Mouse (Mus musculus) midbrain, embryonic 14.5 days (tissue): ENCODE results near the gene Acy3. TPM values are rescaled to one million over a fixed set of nuclear protein-coding genes. Genes with fewer than 3 reads are reported as not detected.

Experiments used
- ATAC-seq: fragments of 200-750 bp; cut with Nextera tagmentation; 2 replicates; pipeline ENCODE4 v1.8.0; 2017; ENCODE audit warnings: moderate number of reproducible peaks, moderate library complexity; ENCODE audit not compliant: low FRiP score, low TSS enrichment
- DNase-seq: peaks from one replicate; pipeline ENCODE4 v3.0.0-alpha.2; 2015
- H3K27ac ChIP-seq: fragments of 300-500 bp; sonication (generic); replicated peaks from 2 replicates; pipeline ENCODE4 v1.5.1; 2014; ENCODE audit warnings: mild to moderate bottlenecking, low read depth, low read length, moderate library complexity
- H3K27me3 ChIP-seq: fragments of 300-500 bp; sonication (generic); 2 replicates; pipeline ENCODE4 v1.6.1; 2014; ENCODE audit warnings: low read length, control low read depth, mixed read lengths; ENCODE audit not compliant: control insufficient read depth, insufficient read depth
- H3K36me3 ChIP-seq: fragments of 300-500 bp; sonication (generic); 2 replicates; pipeline ENCODE4 v1.6.1; 2014; ENCODE audit warnings: low read length, control low read depth; ENCODE audit not compliant: control insufficient read depth, insufficient read depth
- H3K4me1 ChIP-seq: fragments of 300-500 bp; sonication (generic); 2 replicates; pipeline ENCODE4 v1.6.1; 2014; ENCODE audit warnings: mild to moderate bottlenecking, antibody characterized with exemption, low read length, control low read depth; ENCODE audit not compliant: control insufficient read depth, insufficient read depth
- H3K4me2 ChIP-seq: fragments of 300-500 bp; sonication (generic); 2 replicates; pipeline ENCODE4 v1.6.1; 2014; ENCODE audit warnings: mild to moderate bottlenecking, low read length, moderate library complexity
- H3K4me3 ChIP-seq: fragments of 300-500 bp; sonication (generic); replicated peaks from 2 replicates; pipeline ENCODE4 v1.5.1; 2014; ENCODE audit warnings: low read depth, low read length
- H3K9ac ChIP-seq: fragments of 300-500 bp; sonication (generic); replicated peaks from 2 replicates; pipeline ENCODE4 v1.6.1; 2014; ENCODE audit warnings: mild to moderate bottlenecking, low read length, moderate library complexity
- H3K9me3 ChIP-seq: fragments of 300-500 bp; sonication (generic); 2 replicates; pipeline ENCODE4 v1.6.1; 2016; ENCODE audit warnings: low read length, control low read depth, mixed read lengths; ENCODE audit not compliant: control insufficient read depth
- WGBS: fragments of 180-500 bp; shearing (Covaris S2); extraction: QIAGEN DNeasy Blood & Tissue Kit; methylation state at CpG from one replicate; pipeline ENCODE4 v1.1.7; 2014; 5-methylcytosine and 5-hydroxymethylcytosine counted together
- polyA plus RNA-seq: library from polyadenylated mRNA; unstranded; fragments of >200 nt; fragmentation: Nextera tagmentation; extraction: Ambion mirVana; gene quantifications from 2 replicates; pipeline ENCODE4 v1.2.1, GENCODE M21; 2014

The Acy3 gene
- polyA plus RNA-seq, 1 experiment from 2014 or later = 2.2 TPM

DNA sequence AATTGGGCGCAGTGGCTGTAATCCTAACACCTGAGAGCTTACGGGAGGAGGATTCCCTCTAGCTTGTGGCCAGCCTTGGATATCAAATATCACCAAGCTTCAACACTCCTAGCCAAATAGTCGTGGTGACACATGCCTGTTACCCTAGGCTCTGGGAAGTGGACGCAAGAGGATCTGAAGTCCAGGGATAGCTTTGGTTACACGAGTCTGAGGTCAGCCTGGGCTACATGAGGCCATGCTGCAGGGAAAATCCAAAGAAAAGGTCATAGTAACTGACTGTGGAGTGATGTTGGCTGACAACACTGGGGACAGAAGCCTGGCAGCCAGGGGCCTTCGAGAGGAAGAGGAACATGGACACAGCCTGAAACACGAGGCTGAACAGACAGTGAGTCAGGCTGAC is 9.7 kb downstream of the Acy3 start:
- DNase-seq (no peak), ATAC-seq (no peak)
- 79% methylated on average over 7 of the region's 7 CpGs for WGBS
- Histone ChIP-seq H3K36me3 (no peaks in the 10 kb centered on the region), H3K4me2 (no peak overlapping the region), H3K9ac (no peak overlapping the region), H3K4me1 (peaks cover 8% of the 10 kb centered on the region), H3K27ac (no peak overlapping the region), H3K9me3 (no peaks in the 10 kb centered on the region), H3K27me3 (no peaks in the 10 kb centered on the region), H3K4me3 (no peak overlapping the region)

DNA sequence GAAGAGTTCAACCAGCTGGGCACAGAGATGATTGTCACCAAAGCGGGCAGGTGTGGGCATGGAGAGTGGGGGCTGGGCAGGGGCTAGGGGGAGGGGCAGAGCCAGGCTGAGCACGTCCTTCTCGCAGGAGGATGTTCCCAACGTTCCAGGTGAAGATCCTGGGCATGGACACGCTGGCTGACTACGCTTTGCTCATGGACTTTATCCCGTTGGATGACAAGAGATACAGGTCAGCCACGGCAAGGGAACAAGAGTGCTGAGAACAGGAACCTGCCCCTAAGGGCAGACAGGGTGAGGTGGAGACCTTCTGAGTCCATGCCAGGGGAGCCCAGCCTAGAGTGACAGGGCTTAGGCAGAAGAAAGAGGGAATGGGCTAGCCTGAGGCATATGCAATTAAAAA is 10.4 kb downstream of the Acy3 start:
- H3K4me1 ChIP-seq = peaks cover 14% of the 10 kb centered on the region
- no peak overlapping the region for H3K4me2 ChIP-seq
- no peaks in the 10 kb centered on the region for H3K36me3 ChIP-seq
- H3K27me3 ChIP-seq = no peaks in the 10 kb centered on the region
- DNase-seq = no peak
- H3K27ac ChIP-seq = no peak overlapping the region
- no peak for ATAC-seq
- H3K9me3 ChIP-seq = no peaks in the 10 kb centered on the region
- no peak overlapping the region for H3K4me3 ChIP-seq
- WGBS = 79% methylated on average over 8 of the region's 8 CpGs
- H3K9ac ChIP-seq = no peak overlapping the region

DNA sequence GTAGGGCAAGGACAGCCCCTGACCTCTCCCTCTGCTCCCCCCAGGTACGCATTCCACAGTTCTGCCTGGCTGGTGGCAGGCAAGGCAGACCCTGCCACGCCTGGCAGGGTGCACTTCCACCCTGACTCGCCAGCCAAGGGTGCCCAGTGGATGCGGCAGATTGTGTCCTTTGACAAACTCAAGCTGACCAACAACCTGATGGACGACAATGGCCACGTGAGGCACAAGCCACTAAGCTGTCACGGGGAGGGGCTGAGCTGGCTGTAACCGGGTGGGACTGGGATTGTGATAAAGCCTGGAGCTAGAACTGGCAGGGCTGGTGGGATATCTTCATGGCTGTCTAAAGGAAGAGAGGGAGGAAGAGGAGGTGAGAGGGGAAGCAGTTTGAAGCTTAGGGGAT is 10.9 kb downstream of the Acy3 start:
- DNase-seq (no peak), ATAC-seq (no peak)
- H3K4me2 ChIP-seq = no peak overlapping the region
- H3K4me1 ChIP-seq = peaks cover 16% of the 10 kb centered on the region
- no peak overlapping the region for H3K27ac ChIP-seq
- H3K27me3 ChIP-seq = no peaks in the 10 kb centered on the region
- no peaks in the 10 kb centered on the region for H3K9me3 ChIP-seq
- 68% methylated on average over 8 of the region's 8 CpGs for WGBS
- no peaks in the 10 kb centered on the region for H3K36me3 ChIP-seq
- no peak overlapping the region for H3K9ac ChIP-seq
- no peak overlapping the region for H3K4me3 ChIP-seq

DNA sequence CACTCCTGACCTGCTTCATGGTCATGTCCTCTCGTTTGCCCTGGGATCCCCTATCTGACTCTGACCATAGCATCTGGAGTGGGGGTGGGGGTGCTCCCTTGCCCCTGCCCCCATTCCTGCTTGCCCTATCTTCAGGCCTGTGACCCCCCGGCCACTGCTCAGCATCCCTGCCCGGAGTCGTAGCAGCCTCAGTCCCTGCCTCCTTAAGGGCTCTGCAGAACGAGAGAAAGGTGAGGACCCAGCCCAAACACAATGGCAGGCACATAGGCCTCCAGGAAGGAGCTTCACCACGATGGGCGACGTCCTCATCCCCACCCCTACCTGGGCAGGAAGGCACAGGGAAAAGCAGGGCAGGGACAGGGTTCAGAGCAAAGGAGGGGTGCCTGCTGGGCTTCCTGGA is 12.0 kb downstream of the Acy3 start:
- Histone ChIP-seq H3K9me3 (no peaks in the 10 kb centered on the region), H3K4me2 (no peak overlapping the region), H3K9ac (no peak overlapping the region), H3K4me1 (peaks cover 16% of the 10 kb centered on the region), H3K27me3 (no peaks in the 10 kb centered on the region), H3K27ac (no peak overlapping the region), H3K36me3 (no peaks in the 10 kb centered on the region), H3K4me3 (no peak overlapping the region)
- ATAC-seq = no peak
- no peak for DNase-seq
- 82% methylated on average over 8 of the region's 8 CpGs for WGBS

DNA sequence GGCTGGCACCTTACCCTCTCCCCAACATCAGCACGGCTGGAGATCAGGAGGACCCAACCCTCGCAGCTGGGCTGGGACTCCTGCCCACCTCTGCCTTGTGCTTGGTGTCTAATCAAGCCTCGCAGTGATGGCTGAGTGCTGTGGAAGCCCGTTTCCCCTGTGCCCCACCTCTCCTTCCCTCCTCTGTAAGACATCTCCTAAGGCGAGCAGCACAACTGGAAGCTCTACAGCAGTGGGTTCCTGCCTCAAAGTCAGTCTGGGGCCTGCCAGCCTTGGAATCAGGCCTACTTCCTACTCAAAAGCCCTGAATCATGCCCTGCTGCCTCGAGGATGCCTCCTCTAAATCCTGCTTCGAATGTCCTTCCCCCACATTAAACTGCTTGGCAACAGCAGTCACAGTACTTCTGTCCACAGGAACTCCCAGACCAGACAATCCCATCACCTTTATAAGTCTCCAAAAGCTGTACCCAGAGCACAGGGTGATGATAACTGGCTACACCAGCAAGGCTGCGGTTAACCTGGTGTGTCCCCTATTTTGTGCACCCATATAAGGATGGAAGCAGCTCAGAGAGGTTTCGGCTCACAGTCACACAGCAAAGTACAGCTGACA is 12.9 kb downstream of the Acy3 start:
- Histone ChIP-seq H3K27me3 (no peaks in the 10 kb centered on the region), H3K9me3 (no peaks in the 10 kb centered on the region), H3K4me2 (peak overlapping the region; percentile 89), H3K9ac (no peak overlapping the region), H3K4me3 (0 out of 2 replicates have a peak overlapping the region, but pooled peaks have one; percentile 54), H3K27ac (no peak overlapping the region), H3K36me3 (no peaks in the 10 kb centered on the region), H3K4me1 (peaks cover 16% of the 10 kb centered on the region)
- no peak for ATAC-seq
- WGBS = 86% methylated on average over 9 of the region's 9 CpGs
- no peak for DNase-seq

DNA sequence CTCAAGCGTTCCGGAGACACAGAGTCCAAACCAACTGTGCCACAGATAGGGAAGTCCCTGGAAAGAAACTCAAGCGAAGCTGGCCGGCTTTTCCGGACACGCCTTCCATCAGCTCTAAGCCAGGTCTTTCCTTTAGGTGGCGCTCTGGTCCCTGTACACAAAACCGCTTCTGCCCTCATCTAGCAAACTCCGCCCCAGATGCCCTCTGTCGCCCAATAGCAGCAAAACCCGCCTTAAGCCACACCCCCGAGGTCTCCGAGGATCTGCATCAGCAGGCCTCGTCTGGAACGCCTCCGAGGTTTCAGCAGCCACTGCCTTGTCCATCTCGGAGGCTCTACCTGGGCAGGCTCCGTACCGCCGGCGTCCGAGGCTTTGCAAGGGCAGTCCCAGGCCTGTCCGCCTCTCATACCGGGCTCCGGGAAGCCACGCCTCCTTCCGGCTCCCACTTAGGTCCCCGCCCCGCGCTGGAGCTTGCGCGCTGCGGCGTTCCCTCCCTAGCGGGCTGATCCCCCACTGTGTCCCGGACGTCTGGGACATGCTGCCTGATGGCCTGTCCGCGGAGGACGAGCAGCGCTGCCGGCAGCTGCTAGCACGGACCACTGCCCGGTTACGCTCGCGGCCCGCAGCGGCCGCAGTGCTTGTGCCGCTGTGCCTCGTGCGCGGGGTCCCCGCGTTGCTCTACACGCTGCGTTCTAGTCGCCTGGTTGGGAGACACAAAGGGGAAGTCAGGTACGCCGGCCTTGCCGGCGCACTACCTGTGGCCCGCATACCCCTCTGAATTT is 13.9 kb downstream of the Acy3 start, which contains the start of the genes Nudt8 and Gm49405:
Gene Nudt8 (plus strand): TSS at position 462 of the 782 bp plus-strand sequence.
Gene Gm49405 (plus strand): TSS at position 508 of the 782 bp plus-strand sequence.
- DNase-seq = peak; percentile 97
- peak within 1 kb of the TSS; percentile 95 for H3K27ac ChIP-seq
- H3K36me3 ChIP-seq = peaks cover 4% of the 10 kb centered on the region
- peak within 1 kb of the TSS; percentile 68 for H3K9ac ChIP-seq
- H3K4me2 ChIP-seq = peak within 1 kb of the TSS; percentile 89
- H3K4me1 ChIP-seq = peaks cover 16% of the 10 kb centered on the region
- H3K27me3 ChIP-seq = no peaks in the 10 kb centered on the region
- no peaks in the 10 kb centered on the region for H3K9me3 ChIP-seq
- peak within 1 kb of the TSS; percentile 54 for H3K4me3 ChIP-seq
- WGBS = under 1% methylated on average over 64 of the region's 64 CpGs
- peak; percentile 90 for ATAC-seq

DNA sequence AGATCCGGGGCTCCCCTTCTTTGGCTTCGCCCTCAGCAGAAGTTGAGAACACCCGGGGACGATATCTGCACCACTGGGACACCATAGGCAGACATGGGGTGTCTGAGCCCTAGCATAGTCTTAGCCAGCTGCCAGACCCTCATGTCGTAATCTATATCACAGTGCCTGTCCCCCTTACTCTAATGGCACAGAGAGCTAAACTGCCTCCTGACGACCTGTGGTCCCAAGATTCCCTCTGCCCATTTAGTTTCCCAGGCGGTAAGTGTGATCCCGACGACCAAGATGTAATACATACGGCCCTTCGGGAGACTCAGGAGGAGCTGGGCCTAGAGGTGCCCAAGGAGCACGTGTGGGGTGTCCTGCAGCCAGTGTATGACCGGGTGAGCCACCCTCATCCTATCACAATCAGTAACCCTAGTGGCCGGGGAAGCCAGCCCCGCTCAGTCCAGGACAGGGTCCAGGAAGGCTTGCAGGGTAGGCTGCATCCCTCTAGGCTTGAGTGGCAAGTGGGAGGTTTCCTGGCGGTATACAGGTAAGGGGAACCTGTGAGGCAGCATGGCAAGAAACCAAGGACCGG is 14.7 kb downstream of the Acy3 start:
- peak overlapping the region; percentile 68 for H3K9ac ChIP-seq
- peaks cover 16% of the 10 kb centered on the region for H3K4me1 ChIP-seq
- DNase-seq (no peak), ATAC-seq (no peak; the same call in 1 of the 2 replicates)
- 18% methylated on average over 17 of the region's 17 CpGs for WGBS
- no peaks in the 10 kb centered on the region for H3K9me3 ChIP-seq
- peak overlapping the region; percentile 89 for H3K4me2 ChIP-seq
- H3K4me3 ChIP-seq = peak overlapping the region; percentile 54
- H3K27ac ChIP-seq = peak overlapping the region; percentile 95
- H3K27me3 ChIP-seq = no peaks in the 10 kb centered on the region
- peaks cover 10% of the 10 kb centered on the region for H3K36me3 ChIP-seq

DNA sequence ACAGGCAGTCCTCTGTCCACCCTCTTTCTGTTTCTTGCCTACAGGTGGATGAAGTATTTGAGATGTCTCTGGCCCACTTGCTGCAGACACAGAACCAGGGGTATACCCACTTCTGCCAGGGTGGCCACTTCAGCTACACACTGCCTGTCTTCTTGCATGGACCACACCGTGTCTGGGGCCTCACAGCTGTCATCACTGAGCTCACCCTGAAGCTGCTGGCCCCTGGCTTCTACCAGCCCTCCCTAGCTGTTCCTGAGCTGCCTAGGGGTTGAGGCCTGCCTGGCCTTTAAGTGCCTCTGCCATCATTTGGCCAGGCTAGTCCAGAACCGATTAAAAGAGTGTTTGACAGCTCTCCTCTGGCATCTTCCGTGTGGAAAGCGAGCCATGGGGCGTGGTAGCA is 15.4 kb downstream of the Acy3 start:
- no peak overlapping the region; the same call in 1 of the 2 replicates for H3K27ac ChIP-seq
- 89% methylated on average over 5 of the region's 5 CpGs for WGBS
- peak overlapping the region; percentile 68; the same call in 1 of the 2 replicates for H3K9ac ChIP-seq
- no peak for DNase-seq
- no peaks in the 10 kb centered on the region for H3K9me3 ChIP-seq
- no peaks in the 10 kb centered on the region for H3K27me3 ChIP-seq
- H3K4me2 ChIP-seq = peak overlapping the region; percentile 89
- H3K4me3 ChIP-seq = no peak overlapping the region
- H3K4me1 ChIP-seq = peaks cover 16% of the 10 kb centered on the region
- ATAC-seq = no peak
- peaks cover 17% of the 10 kb centered on the region for H3K36me3 ChIP-seq
